Mouse (Mus musculus): ENCODE measurements around the gene Gm10058. TPM values are rescaled to one million over a fixed set of nuclear protein-coding genes. Genes with fewer than 3 reads are reported as not detected.
"Not testable (repeated sequence)": the region's sequence is repeated elsewhere in the genome, so short reads cannot be mapped to it uniquely, and the experiment has no call there.

Gm10058 gene
- polyA plus RNA-seq (2015; fragmentation: Nextera tagmentation; extraction: Ambion mirVana) = not detected in 2 replicates

DNA sequence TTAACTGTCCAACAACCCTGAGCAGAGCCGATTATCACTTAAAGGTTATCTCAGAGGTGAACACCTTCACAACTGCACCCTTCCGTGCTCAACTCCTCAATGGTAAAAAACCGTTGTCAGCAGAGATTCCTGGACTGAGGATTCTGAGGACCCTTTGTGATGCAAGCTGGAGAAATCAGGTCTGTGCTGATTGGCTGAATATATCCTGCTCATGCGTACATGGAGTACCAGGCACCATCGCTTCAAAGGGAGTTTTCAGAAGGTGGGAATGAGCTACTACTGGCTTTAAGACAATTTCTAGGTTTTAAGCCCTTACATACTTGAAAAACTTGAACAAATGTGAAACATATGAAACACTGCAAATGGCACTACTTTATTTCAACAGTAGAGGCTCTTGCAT, at the start of gene Gm10058:
Gm10058 (minus strand) TSS at position 101 of the 400 bp plus-strand sequence.
- H3K27ac ChIP-seq; H3K9me3 ChIP-seq; H3K36me3 ChIP-seq (replicated peaks); H3K27me3 ChIP-seq (replicated peaks); H3K4me1 ChIP-seq; H3K9ac ChIP-seq; ATAC-seq (replicated peaks); H3K4me2 ChIP-seq; H3K4me3 ChIP-seq: not testable (repeated sequence)
- no CpG with 5 or more reads among the region's 5 CpGs for WGBS
